Comparison of ENCODE assay signal across 18 mouse cellular contexts in the genomic region with DNA sequence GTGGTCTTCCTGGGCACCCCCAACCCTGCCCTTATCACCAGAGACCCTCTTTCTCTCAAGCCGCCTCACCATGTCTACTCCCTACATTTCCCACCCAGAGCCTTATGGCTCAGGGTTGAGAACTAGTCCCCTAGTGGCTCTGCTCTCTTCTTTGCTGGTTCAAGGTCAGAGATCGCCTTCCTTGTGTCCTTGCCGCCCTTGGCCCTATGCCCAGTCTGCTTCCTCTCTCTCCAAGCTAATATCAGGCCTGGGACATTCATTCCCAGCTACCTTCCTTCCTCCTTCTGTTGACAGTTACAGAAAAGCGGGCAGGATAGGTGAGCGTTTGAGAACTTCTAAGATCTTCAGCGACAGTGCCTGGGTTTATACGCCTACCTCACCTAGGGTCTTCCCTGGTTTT. TPM values are rescaled to one million over a fixed set of nuclear protein-coding genes. Genes with fewer than 3 reads are reported as not detected.
DNase-seq lines count a peak whose midpoint lies in the region; ATAC-seq lines count a peak whose summit lies in the region.
"Had no signal": no experiment of that assay in that cellular context is flagged by ENCODE, and none has a peak within 500 bp of the region (broad histone marks: within the 10 kb centered on the region; RNA-seq: fewer than 3 reads in every experiment).

No protein-coding gene starts in this region.

- no peak for ATAC-seq in kidney, embryonic 14.5 days (ENCODE audit: low FRiP score, low TSS enrichment)
- ATAC-seq in midbrain, embryonic 13.5 days = no peak
- ATAC-seq: hindbrain, postnatal 0 days; Patski had no signal

- H3K27me3 ChIP-seq in kidney, embryonic 14.5 days (ENCODE audit: control insufficient read depth, insufficient read depth, low read length) = no peaks in the 10 kb centered on the region
- no peaks in the 10 kb centered on the region for H3K27me3 ChIP-seq in midbrain, embryonic 13.5 days
- H3K27me3 ChIP-seq: limb, embryonic 15.5 days; midbrain, embryonic 12.5 days; neural tube, embryonic 12.5 days; Patski had no signal

- no peak overlapping the region for H3K4me3 ChIP-seq in kidney, embryonic 14.5 days (ENCODE audit: low read length)
- no peak overlapping the region for H3K4me3 ChIP-seq in midbrain, embryonic 13.5 days (replicated peaks)
- H3K4me3 ChIP-seq: embryonic facial prominence, embryonic 10.5 days; forebrain, embryonic 10.5 days; left cerebral cortex, adult 2 months; limb, embryonic 15.5 days; midbrain, embryonic 12.5 days; neural tube, embryonic 12.5 days had no signal

- H3K36me3 ChIP-seq in kidney, embryonic 14.5 days (ENCODE audit: control insufficient read depth, insufficient read depth, low read length) = no peaks in the 10 kb centered on the region
- H3K36me3 ChIP-seq in midbrain, embryonic 13.5 days = no peaks in the 10 kb centered on the region
- H3K36me3 ChIP-seq: embryonic facial prominence, embryonic 10.5 days; forebrain, embryonic 10.5 days; limb, embryonic 15.5 days; midbrain, embryonic 12.5 days; neural tube, embryonic 12.5 days had no signal

- peak; percentile 18 for DNase-seq in kidney, adult 11 months
- peak; percentile 88 to 93 for DNase-seq in adrenal gland, adult (ENCODE audit: inconsistent age in 2 of 2, low spot score in 1 of 2)
- DNase-seq in adrenal gland, postnatal 36 days = peak; percentile 87 to 88
- peak; percentile 64 to 67 for DNase-seq in kidney, postnatal 4 days
- DNase-seq in frontal cortex, adult 2 months (ENCODE audit: extremely low spot score in 1 of 2, low spot score in 1 of 2) = no peak
- DNase-seq: cerebellum, adult 9-11 months; gastrocnemius, postnatal 14 days; thymus, adult 2 months had no signal

- 81% methylated on average over 7 of the region's 7 CpGs for WGBS in kidney, embryonic 14.5 days
- WGBS in midbrain, embryonic 13.5 days = 91% methylated on average over 7 of the region's 7 CpGs

- peaks cover 2% of the 10 kb centered on the region; the same call in 1 of the 2 replicates for H3K4me1 ChIP-seq in kidney, embryonic 14.5 days (ENCODE audit: control insufficient read depth, insufficient read depth, low read length)
- no peaks in the 10 kb centered on the region for H3K4me1 ChIP-seq in midbrain, embryonic 13.5 days (replicated peaks)
- H3K4me1 ChIP-seq: midbrain, embryonic 12.5 days; neural tube, embryonic 12.5 days had no signal

- H3K27ac ChIP-seq in kidney, embryonic 14.5 days (ENCODE audit: low read depth, low read length) = no peak overlapping the region
- H3K27ac ChIP-seq in midbrain, embryonic 13.5 days = no peak overlapping the region
- H3K27ac ChIP-seq: embryonic facial prominence, embryonic 10.5 days; forebrain, embryonic 10.5 days; hindbrain, postnatal 0 days; left cerebral cortex, adult 2 months; limb, embryonic 15.5 days; midbrain, embryonic 12.5 days; neural tube, embryonic 12.5 days had no signal

- H3K4me2 ChIP-seq in kidney, embryonic 14.5 days (replicated peaks; ENCODE audit: low read depth, low read length) = no peak overlapping the region
- H3K4me2 ChIP-seq in midbrain, embryonic 13.5 days (replicated peaks) = no peak overlapping the region
- H3K4me2 ChIP-seq: limb, embryonic 15.5 days; midbrain, embryonic 12.5 days; neural tube, embryonic 12.5 days had no signal

- no peak overlapping the region for H3K9ac ChIP-seq in kidney, embryonic 14.5 days (ENCODE audit: low read depth, low read length)
- H3K9ac ChIP-seq in midbrain, embryonic 13.5 days (replicated peaks) = no peak overlapping the region
- H3K9ac ChIP-seq: limb, embryonic 15.5 days; midbrain, embryonic 12.5 days; neural tube, embryonic 12.5 days had no signal

- no peaks in the 10 kb centered on the region for H3K9me3 ChIP-seq in kidney, embryonic 14.5 days (ENCODE audit: control insufficient read depth, low read length)
- no peaks in the 10 kb centered on the region for H3K9me3 ChIP-seq in midbrain, embryonic 13.5 days
- H3K9me3 ChIP-seq: embryonic facial prominence, embryonic 10.5 days; forebrain, embryonic 10.5 days; limb, embryonic 15.5 days; midbrain, embryonic 12.5 days; neural tube, embryonic 12.5 days had no signal

RNA-seq across cellular contexts. Expression of gene Myo1a, which starts 2.8 kb away (rescaled TPM):
- 0.20 and 0.45 TPM in 2 replicates for polyA plus RNA-seq in kidney, embryonic 14.5 days (2014; fragmentation: Nextera tagmentation; extraction: Ambion mirVana)
- total RNA-seq in adrenal gland, postnatal 36 days (2021) = 10 to 100 TPM in 1 of 2 experiments, under 1 TPM in 1; 0.95 to 13.8 TPM
- 1.4 and 1.5 TPM in 2 replicates for polyA plus RNA-seq in frontal cortex, adult 2 months (2012; rRNA removed)
- 0.28 and 0.53 TPM in 2 replicates for polyA plus RNA-seq in midbrain, embryonic 13.5 days (2015; fragmentation: Nextera tagmentation; extraction: Ambion mirVana)

RNA-seq across cellular contexts. Expression of gene Tac2, which starts 16.6 kb away (rescaled TPM):
- polyA plus RNA-seq in kidney, embryonic 14.5 days (2014; fragmentation: Nextera tagmentation; extraction: Ambion mirVana) = 1.6 and 2.8 TPM in 2 replicates
- under 1 TPM in 1 of 2 experiments, not detected in 1; 0.43 TPM for total RNA-seq in adrenal gland, postnatal 36 days (2021)
- polyA plus RNA-seq in frontal cortex, adult 2 months (2012; rRNA removed) = 34.9 and 38.9 TPM in 2 replicates
- not detected in 2 replicates for polyA plus RNA-seq in midbrain, embryonic 13.5 days (2015; fragmentation: Nextera tagmentation; extraction: Ambion mirVana)
- total RNA-seq: gastrocnemius, postnatal 14 days had no signal
- polyA plus RNA-seq: forebrain, embryonic 10.5 days; midbrain, embryonic 12.5 days; Patski had no signal

RNA-seq across cellular contexts. Expression of gene Zbtb39, which starts 31.6 kb away (rescaled TPM):
- 6.9 and 7.6 TPM in 2 replicates for polyA plus RNA-seq in kidney, embryonic 14.5 days (2014; fragmentation: Nextera tagmentation; extraction: Ambion mirVana)
- 10 to 100 TPM; 10.2 to 12.7 TPM for total RNA-seq in adrenal gland, postnatal 36 days (2021)
- polyA plus RNA-seq in frontal cortex, adult 2 months (2012; rRNA removed) = 6.0 and 6.1 TPM in 2 replicates
- polyA plus RNA-seq in midbrain, embryonic 13.5 days (2015; fragmentation: Nextera tagmentation; extraction: Ambion mirVana) = 5.1 and 5.3 TPM in 2 replicates

RNA-seq across cellular contexts. Expression of gene Nab2, which starts 39.4 kb away (rescaled TPM):
- 19.0 and 19.8 TPM in 2 replicates for polyA plus RNA-seq in kidney, embryonic 14.5 days (2014; fragmentation: Nextera tagmentation; extraction: Ambion mirVana)
- total RNA-seq in adrenal gland, postnatal 36 days (2021) = 10 to 100 TPM; 19.7 to 32.0 TPM
- 38.2 and 46.1 TPM in 2 replicates for polyA plus RNA-seq in frontal cortex, adult 2 months (2012; rRNA removed)
- polyA plus RNA-seq in midbrain, embryonic 13.5 days (2015; fragmentation: Nextera tagmentation; extraction: Ambion mirVana) = 1.2 and 1.8 TPM in 2 replicates

RNA-seq across cellular contexts. Expression of gene Nemp1, which starts 41.0 kb away (rescaled TPM):
- polyA plus RNA-seq in kidney, embryonic 14.5 days (2014; fragmentation: Nextera tagmentation; extraction: Ambion mirVana) = 7.6 and 12.4 TPM in 2 replicates
- 1 to 10 TPM; 6.5 to 7.3 TPM for total RNA-seq in adrenal gland, postnatal 36 days (2021)
- 4.5 and 4.8 TPM in 2 replicates for polyA plus RNA-seq in frontal cortex, adult 2 months (2012; rRNA removed)
- 4.6 and 4.8 TPM in 2 replicates for polyA plus RNA-seq in midbrain, embryonic 13.5 days (2015; fragmentation: Nextera tagmentation; extraction: Ambion mirVana)

Comparison
In these comparisons a context has a peak if more than half of its experiments do, and no peak if none do; other contexts are left out.
1. DNase-seq: peak in kidney, adult 11 months (single experiment), adrenal gland, adult (2 of 2), adrenal gland, postnatal 36 days (2 of 2) and kidney, postnatal 4 days (2 of 2); none in frontal cortex, adult 2 months (0 of 2).